Mouse (Mus musculus): ENCODE results near the gene Hdac9.

Gene Hdac9

GRCm38 (mm10) chr12:34579220-34579619 lies 337.7 kb downstream of the Hdac9 start:
- DNase-seq, result no peak

GRCm38 (mm10) chr12:34571069-34571468 lies 345.8 kb downstream of the Hdac9 start:
- DNase-seq, result no peak

- DNase-seq, result no peak
Measured at GRCm38 (mm10) chr12:34569472-34569871, 347.4 kb downstream of the Hdac9 start.

- no peak for DNase-seq
Measured at GRCm38 (mm10) chr12:34569052-34569451, 347.8 kb downstream of the Hdac9 start.

GRCm38 (mm10) chr12:34562331-34562730 lies 354.6 kb downstream of the Hdac9 start:
- DNase-seq, result no peak

GRCm38 (mm10) chr12:34559001-34559400 lies 357.9 kb downstream of the Hdac9 start:
- DNase-seq, result no peak

GRCm38 (mm10) chr12:34554803-34555202 lies 362.1 kb downstream of the Hdac9 start:
- DNase-seq, result no peak

- DNase-seq, result no peak
Measured at GRCm38 (mm10) chr12:34550268-34550667, 366.6 kb downstream of the Hdac9 start.

GRCm38 (mm10) chr12:34529165-34529545 lies 387.7 kb downstream of the Hdac9 start:
- peak; percentile 43 for DNase-seq

GRCm38 (mm10) chr12:34528201-34529164 lies 388.4 kb downstream of the Hdac9 start:
- DNase-seq, result peak; percentile 69

GRCm38 (mm10) chr12:34527761-34528160 lies 389.1 kb downstream of the Hdac9 start:
- DNase-seq, result peak; percentile 8

GRCm38 (mm10) chr12:34521468-34521867 lies 395.4 kb downstream of the Hdac9 start:
- no peak for DNase-seq

- no peak for DNase-seq
Measured at GRCm38 (mm10) chr12:34516769-34517562, 399.9 kb downstream of the Hdac9 start.

- no peak for DNase-seq
Measured at GRCm38 (mm10) chr12:34506345-34506744, 410.6 kb downstream of the Hdac9 start.

GRCm38 (mm10) chr12:34498751-34499626 lies 417.9 kb downstream of the Hdac9 start:
- no peak for DNase-seq

GRCm38 (mm10) chr12:34498331-34498730 lies 418.6 kb downstream of the Hdac9 start:
- no peak for DNase-seq

GRCm38 (mm10) chr12:34497702-34498101 lies 419.2 kb downstream of the Hdac9 start:
- DNase-seq, result no peak

GRCm38 (mm10) chr12:34495940-34496339 lies 421.0 kb downstream of the Hdac9 start:
- no peak for DNase-seq

- no peak for DNase-seq
Measured at GRCm38 (mm10) chr12:34489629-34490028, 427.3 kb downstream of the Hdac9 start.

GRCm38 (mm10) chr12:34487666-34488065 lies 429.2 kb downstream of the Hdac9 start:
- no peak for DNase-seq

GRCm38 (mm10) chr12:34487021-34487420 lies 429.9 kb downstream of the Hdac9 start:
- no peak for DNase-seq

GRCm38 (mm10) chr12:34486016-34486415 lies 430.9 kb downstream of the Hdac9 start:
- DNase-seq, result no peak

GRCm38 (mm10) chr12:34481702-34482101 lies 435.2 kb downstream of the Hdac9 start:
- DNase-seq, result no peak

Data from cerebellum, adult 9-10 months (tissue).